Mouse (Mus musculus): ENCODE measurements at regions not wholly inside any gene's neighbourhood (a gene's known extent, or its start where the extent isn't known, plus 50 kb on each side); places are given as distances from the start of the nearest gene placed in this dataset.

DNA sequence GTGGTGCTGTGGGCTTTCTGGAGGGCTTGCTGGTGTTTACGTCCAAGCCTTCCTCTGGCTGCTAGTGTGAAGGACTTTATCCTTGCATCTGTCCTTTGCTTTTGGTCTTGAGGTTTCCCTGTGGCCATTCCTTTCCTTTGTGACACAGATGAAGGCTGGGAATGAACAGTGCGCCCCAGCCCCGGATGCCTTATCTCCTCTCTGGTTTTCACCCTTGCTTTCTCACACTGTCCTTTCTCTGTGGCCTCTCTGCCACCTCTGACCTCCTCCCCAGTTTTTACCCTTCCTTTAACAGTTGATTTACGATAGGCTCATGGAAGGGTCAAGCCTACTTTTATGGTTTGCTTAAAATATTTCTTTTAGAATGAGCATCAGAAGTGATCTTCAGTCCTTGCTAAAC, 53.2 kb downstream of the Gas1 start:
- intact Hi-C loops (cut with DNase I) = no loop called here
- DNase-seq (ENCODE audit: low spot score in 2 of 2) = no peak

DNA sequence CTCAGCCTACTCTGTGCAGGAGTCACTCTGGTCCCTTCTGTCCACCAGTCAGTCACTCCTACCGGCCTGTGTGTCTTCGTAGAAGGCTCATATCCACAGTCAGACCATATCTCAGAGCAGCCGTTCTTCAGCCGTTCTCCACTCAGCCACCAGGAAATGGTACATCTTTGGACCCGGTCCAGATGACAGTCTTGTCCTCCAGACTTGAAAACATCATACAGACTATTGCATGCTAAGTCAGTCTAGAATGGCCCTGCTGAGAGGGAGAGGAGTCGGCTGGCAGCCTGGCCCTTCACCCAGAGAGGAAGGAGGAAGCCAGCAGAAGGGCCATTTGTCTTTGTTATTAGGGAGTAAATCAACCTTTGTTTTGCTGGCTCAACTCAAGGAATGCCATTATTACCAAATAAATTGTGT, 54.0 kb downstream of the Gas1 start:
- intact Hi-C loops (cut with DNase I) = no loop called here
- DNase-seq (ENCODE audit: low spot score in 2 of 2) = no peak

DNA sequence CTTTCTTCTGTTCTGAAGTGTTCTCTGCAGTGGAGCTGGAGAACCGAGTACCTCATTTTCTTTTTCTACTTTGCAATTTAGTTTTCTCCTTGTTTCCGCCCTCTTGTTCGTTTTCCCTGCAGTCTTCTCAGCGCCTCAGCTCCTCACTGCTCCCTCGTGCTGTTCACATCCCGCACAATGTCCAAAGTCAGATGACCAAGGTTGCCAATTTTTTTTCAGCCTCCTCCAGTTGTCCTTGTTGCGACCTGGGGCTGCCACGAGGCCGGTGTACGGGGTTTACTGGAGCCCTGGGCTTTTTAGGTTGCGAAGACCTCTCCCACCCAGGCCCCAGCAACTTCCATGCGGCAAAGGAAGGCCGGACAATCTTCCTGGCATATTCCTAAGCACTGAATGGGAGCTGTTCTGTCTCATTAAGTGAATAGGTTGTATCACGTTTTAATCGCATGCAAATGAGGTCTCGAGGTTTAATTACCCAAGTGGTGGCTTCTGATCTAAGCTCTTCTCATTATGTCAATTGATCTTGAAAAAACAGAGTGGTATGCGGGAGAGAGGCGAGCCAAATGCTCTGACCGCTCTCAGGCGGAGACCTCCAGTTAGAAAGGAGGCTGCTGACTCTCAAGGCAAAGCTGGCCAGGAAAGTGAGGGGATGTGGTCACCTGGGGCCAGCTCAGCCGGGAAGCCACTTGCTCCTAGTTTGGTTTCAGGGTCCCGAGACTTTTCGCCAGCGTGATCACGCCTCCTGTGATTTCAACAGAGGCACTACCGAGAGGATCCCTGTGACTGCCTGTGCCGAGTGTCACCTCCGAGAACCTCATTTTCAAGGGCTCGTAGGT, 54.6 kb downstream of the Gas1 start:
- no peak for DNase-seq (ENCODE audit: low spot score in 2 of 2)
- intact Hi-C loops (cut with DNase I) = no loop called here

GRCm38 (mm10) chr13:60111465-60111864, 65.7 kb downstream of the Gas1 start:
- no peak for DNase-seq (ENCODE audit: low spot score in 2 of 2)
- intact Hi-C loops (cut with DNase I) = no loop called here

GRCm38 (mm10) chr13:60110079-60110846, 66.9 kb downstream of the Gas1 start:
- intact Hi-C loops (cut with DNase I) = no loop called here
- peak in 1 of 2 experiments; percentile 14 for DNase-seq (ENCODE audit: low spot score in 2 of 2)

DNA sequence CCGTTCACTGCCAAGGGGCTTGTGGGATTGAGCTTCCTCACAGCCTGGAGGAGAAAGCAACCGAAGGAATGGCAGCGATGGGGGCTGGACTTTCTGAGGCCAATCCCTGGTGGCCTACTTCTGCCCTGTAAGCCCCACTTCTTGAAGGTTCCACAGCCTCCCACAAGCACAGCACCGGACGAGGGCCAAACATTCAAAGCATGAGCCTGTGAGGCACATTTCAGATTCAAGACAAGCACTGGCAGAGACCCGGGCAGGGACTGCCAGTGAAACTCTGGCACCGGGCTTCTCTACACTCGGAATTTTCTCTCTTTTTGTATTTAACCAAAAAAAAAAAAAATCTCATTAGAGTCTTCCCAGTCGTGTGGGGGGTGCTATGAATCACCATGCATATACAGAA, 71.9 kb downstream of the Gas1 start:
- intact Hi-C loops (cut with DNase I) = no loop called here
- DNase-seq (ENCODE audit: low spot score in 2 of 2) = peak; percentile 15 to 58

DNA sequence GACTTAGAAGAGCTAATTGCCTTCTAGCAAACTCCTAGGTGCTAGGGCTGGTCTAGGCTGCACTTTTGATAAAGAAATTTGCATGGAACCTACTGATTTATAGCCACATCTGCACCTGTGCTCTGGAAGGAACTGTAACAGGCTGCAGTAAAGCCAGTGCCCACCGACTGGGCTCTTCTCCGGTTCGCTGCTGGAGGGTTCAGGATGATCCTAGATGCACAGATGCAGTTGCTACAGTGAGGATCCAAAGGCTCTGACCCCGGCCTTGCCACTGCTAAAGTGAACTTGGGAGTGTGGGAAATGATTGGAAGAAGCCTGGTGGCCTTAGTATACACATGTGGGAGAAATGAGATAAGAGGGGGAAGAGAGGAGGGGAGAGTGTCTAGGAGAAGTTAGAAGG, 75.5 kb downstream of the Gas1 start:
- no peak for DNase-seq (ENCODE audit: low spot score in 2 of 2)
- intact Hi-C loops (cut with DNase I) = no loop called here

DNA sequence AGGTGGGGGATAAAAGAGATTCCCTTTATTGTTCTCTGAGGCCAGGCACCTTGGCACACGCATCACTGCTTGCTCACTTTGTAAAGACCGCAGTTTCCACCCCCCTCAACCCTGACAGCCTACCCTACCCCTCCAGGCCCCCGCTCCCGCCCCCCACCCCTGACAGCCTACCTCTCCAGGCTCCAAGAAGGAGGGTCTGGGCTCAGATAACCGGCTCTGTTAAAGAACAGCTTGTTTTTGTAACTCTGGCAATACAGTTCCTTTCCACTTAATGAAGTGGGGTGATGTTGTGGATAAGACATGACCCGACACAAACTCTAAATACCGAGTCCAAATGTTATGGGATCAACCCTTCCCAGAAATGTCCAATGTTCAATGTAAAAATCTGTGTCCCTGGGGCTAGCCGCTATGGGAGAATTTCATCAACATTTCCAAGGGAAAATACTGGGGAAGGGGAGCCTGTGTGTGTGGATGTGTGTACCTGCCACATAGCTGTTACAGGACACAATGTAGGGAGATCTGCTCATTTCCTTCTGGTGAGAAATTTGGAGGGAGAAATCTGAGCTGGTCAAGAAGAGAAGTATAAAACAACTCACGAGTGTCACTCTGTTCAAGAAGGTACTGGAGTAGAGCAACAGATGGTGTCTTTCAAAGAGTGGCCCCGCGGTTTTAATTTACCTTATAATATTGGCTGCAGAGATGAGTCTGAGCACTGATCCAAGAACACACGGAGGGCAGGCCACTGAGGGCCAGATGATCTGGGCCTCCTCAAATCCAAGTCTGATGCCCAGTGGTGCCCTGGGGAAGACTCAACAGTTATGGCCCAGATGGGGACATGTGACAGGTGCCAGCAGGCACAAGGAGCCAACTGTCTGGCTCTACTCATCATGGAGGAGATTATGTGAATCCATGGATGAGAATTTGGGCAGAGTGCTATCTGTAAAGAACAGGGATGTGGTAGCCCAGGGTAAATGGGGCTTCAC, 76.7 kb downstream of the Gas1 start:
- intact Hi-C loops (cut with DNase I) = no loop called here
- DNase-seq (ENCODE audit: low spot score in 2 of 2) = no peak

- DNase-seq (ENCODE audit: low spot score in 2 of 2) = no peak
- intact Hi-C loops (cut with DNase I) = no loop called here
Measured at GRCm38 (mm10) chr13:60099469-60100129, 77.6 kb downstream of the Gas1 start.

DNA sequence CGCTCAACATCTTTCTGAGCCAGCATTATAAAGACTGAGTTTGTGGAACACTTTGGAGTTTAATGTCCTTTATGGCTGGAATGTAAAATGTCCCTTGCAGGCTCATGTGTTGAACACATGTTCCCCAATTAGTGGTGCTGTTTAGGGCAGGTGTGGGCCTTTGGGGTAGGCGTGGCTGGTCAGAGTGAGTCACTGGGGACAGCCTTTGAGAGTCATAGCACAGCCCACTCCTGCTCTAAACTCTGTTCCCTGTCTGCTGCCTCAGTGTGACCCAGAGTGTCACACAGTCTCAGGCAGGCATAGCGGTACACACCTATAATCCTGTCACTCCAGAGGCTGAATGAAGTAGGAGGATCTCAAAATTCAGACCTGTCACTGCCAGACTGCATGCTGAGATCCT, 78.8 kb downstream of the Gas1 start:
- no peak for DNase-seq (ENCODE audit: low spot score in 2 of 2)
- intact Hi-C loops (cut with DNase I) = no loop called here

GRCm38 (mm10) chr13:60097776-60098175, 79.4 kb downstream of the Gas1 start:
- DNase-seq (ENCODE audit: low spot score in 2 of 2) = no peak
- intact Hi-C loops (cut with DNase I) = no loop called here

- intact Hi-C loops (cut with DNase I) = no loop called here
- DNase-seq (ENCODE audit: low spot score in 2 of 2) = peak in 1 of 2 experiments; percentile 28
Measured at GRCm38 (mm10) chr13:60086657-60087056, 90.5 kb downstream of the Gas1 start.

DNA sequence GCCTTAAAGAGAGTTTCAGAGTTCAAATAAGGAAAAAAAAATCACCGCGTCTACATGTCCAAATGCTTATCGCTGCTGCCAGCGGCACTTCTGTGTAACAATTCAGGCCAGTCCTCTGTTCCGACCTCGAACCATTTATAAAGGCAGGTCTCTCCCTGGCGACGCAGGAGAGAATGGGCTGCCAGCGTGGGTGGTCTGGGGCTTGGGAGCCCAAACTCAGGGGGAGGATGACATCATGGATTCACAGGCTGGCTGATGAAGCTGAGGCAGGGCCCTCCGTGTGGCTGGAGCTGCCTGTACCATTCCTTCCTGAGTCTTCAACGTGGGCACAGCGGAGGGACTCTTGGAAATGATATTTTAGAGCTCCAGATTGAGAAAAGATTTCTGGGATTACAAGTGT, 92.2 kb downstream of the Gas1 start:
- intact Hi-C loops (cut with DNase I) = no loop called here
- peak in 1 of 2 experiments; percentile 68 for DNase-seq (ENCODE audit: low spot score in 2 of 2)

- intact Hi-C loops (cut with DNase I) = no loop called here
- no peak for DNase-seq (ENCODE audit: low spot score in 2 of 2)
Measured at GRCm38 (mm10) chr13:60084290-60084689, 92.9 kb downstream of the Gas1 start.

DNA sequence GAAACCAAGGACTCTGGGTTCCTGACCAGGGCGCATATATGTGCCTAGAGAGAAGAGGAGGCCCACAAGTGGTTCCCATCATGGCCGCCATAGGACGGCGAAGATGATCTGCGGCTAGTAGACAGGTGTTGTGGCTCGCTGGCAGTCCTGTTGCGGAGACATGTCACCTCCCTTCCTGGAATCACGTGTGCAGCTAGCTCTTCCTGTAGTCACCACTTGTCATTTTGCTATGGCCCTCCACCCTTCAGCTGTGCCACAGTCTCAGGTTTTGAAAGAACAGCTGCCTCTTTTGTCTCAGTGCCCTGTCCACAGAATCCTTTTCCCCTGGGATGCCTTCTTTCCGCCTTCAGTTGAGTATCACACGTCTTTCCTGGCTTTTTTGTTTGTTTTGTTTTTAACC, 97.1 kb downstream of the Gas1 start:
- DNase-seq (ENCODE audit: low spot score in 2 of 2) = no peak
- intact Hi-C loops (cut with DNase I) = no loop called here

DNA sequence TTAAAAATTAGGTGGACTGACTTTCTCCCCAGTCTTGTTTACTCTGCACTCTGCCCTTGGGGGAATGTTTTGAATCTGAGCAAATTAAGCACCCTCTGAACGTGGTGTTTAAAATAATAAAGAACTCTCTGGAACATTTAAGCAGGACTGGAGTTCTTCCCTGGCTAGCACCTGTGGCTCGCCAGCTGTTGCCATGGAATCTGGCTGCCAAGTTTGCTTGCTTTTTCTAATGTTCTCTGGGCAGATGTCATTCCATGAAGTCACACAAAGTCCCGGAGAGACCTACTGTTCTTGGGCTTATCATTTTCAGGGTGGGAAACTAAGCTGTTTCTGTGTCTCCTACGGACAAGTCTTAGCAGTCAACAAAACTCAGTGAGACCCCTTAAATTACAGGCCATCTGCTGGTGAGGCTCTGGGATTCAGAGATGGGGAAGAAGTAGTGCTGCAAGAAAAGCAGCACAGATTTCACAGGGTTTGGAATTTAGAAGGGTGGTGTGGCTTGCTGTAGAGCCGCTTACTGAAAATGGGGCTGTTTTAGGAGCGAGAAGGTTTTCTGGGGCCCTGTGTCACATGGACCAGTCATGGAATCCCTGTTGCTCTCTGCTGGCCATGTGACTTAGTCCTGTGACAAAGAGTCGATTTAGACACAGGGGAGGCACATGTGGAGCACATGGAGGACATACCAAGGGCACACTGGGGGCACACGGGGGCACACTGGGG, 98.7 kb downstream of the Gas1 start:
- intact Hi-C loops (cut with DNase I) = no loop called here
- DNase-seq (ENCODE audit: low spot score in 2 of 2) = peak in 1 of 2 experiments; percentile 10

DNA sequence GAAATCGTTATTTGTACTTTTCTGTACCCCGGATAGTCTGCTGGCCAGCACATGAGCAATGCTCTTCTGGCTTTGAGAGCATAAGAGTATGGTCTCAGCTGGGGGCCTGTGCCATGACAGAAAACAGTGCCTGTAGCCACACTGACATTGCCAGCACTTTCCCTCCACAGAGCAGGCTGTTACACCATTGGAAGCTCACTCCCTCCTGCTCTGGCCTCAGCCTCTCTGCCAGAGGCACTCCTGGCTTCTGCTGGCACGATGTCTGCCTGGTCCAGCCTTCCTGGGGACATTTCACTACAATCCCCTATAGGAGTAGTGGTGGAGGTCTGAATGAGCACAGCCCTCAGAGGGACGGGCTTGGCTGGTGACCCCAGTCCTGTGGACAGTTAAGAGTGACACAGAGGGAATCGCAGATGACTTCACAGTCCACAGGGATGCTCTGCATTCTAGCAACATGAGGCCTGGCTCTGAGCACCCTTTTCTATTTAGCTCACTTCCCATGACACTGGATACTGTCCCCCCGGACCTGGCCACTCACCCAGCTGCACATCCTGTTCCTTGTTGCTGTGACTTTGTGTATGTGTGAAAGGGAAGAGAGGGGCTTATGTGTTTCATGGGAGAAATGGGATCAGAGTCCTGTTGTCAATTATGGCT, 100.9 kb downstream of the Gas1 start:
- intact Hi-C loops (cut with DNase I) = no loop called here

GRCm38 (mm10) chr13:60071595-60071994, 105.6 kb downstream of the Gas1 start:
- DNase-seq (ENCODE audit: low spot score in 2 of 2) = no peak
- intact Hi-C loops (cut with DNase I) = no loop called here

More for the DNA sequence above, 100.9 kb downstream of the Gas1 start:
- DNase-seq (ENCODE audit: low spot score in 2 of 2) = no peak

Data from left cerebral cortex, postnatal 25 days (tissue).